Mouse (Mus musculus) gastrocnemius, adult 18-20 months (tissue): ENCODE data around the gene Cdh4. TPM values are rescaled to one million over a fixed set of nuclear protein-coding genes. Genes with fewer than 3 reads are reported as not detected.

Experiments used
- DNase-seq: peaks from one replicate; pipeline ENCODE4 v3.0.0; 2021; ENCODE audit warnings: low spot score
- total RNA-seq, 2 experiments: library from RNA; stranded (reverse); gene quantifications; 2 replicates each; pipeline ENCODE4 v1.2.3; 2021

Gene Cdh4
- total RNA-seq, 2 experiments from 2014 or later: 11.5 to 16.7 TPM

DNA sequence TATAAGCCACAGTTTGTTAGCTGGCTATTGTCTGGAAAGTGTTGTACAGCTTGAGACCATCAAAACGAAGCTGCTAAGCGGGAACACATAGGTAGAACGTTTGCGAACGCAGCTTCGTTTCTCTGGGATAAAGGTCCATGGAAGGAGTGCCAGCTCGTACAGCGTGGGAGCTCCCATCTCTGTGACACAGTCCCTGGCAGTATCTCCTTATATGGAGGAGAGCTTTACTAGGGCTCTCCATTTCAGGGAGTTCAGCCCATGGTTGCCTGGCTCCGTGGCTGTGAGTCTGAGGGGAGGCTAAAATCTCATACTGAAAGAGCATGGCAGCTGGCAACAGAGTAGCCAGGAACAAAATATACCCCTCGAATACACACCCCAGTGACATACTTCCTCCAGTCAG lies 409.9 kb downstream of the Cdh4 start:
- DNase-seq: no peak

DNA sequence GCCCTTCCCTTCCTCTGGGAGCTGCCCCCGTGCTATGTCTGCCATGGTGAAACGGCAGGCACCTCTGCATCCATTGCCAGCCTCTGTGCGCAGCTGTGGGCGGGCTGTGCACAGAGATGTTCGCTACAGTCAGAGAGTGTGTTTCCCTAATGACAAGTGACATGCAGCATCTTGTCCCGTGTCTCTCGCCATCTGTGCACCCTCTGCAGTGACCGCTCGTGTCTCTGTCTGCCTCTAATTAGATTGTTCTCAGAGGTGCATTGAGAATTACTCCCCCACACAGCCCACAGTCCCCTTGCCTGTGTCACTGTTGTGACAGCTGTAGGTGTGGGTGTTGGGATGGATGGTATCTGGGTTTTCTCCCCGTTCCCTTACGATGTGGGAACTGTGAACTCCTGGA lies 410.6 kb downstream of the Cdh4 start:
- DNase-seq: no peak

DNA sequence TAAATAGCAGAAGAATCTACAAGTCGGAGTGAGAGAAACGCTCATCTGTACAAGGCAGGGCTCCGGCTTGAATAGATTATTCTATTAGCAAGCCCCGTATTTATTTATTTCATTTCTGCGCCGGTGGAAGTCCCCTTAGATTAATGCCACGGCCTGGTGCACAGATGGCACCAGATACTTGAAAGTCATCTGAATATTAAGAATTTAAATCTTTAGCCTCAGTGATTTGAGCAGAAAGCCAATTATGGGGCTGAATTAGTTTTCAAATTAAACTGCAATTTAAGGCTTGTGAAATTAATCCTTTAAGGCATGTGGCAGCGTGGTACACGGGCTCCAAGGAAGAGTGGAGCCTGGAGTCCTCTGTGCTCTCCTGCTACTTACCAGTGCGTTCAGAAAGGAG lies 411.7 kb downstream of the Cdh4 start:
- no peak for DNase-seq

DNA sequence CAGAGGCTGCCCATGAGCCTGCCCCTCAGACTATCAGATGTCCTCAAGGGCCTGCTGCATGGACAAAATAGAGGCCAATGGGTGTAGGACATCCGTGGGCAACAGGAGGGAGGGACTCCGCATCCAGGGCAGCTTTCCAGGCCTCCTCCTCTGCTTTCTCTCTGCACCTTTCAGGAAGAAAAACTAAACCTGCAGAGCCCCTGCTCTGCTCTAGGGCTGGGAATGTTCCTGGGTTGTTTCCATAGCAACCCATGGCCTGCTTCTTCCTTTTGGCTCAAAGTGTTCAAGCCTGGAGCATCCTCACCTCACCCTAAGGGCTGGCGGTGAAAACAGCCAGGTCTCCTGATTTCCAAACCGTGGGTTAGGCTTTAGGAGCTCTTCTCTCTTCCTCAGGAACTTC lies 414.9 kb downstream of the Cdh4 start:
- peak; percentile 29 for DNase-seq

DNA sequence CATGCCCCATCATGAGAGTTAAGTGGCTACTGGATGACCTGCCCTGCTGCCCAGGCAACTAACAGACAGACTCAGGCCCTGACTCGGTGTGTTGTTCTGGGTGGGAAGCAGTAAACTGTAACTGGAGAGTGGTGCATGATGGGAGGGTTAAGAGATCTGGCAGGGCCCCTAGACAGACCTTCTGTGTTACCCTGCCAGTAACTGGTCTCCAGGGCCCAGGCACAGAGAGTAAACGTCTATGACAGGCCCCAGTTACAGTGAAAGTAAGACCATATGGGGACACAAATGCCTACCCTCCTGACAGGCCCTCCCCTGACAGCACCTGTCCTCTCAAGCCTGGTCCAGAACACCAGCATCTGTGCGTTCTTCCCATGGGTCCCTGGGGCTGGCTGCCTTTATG lies 420.4 kb downstream of the Cdh4 start:
- no peak for DNase-seq

DNA sequence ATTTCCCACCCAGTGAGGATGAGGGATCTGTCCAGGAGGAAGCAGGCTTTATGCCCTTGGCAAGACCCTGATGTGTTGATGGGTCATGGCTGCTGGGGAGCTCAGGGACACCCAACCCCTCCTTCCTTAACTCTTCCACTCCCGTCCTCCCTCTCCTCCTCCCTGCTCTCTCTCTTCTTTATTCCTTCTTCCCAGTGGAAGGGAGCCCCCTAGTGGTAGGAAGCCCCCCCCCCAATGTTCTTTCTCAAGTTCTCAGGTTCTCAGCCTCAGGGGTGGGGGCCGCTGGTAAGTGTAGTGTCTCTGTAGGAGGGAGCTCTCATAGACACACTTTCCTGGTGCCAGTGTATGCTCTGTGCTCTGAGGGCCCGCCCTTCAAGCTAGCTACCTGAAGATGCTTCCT lies 421.0 kb downstream of the Cdh4 start:
- DNase-seq: no peak

DNA sequence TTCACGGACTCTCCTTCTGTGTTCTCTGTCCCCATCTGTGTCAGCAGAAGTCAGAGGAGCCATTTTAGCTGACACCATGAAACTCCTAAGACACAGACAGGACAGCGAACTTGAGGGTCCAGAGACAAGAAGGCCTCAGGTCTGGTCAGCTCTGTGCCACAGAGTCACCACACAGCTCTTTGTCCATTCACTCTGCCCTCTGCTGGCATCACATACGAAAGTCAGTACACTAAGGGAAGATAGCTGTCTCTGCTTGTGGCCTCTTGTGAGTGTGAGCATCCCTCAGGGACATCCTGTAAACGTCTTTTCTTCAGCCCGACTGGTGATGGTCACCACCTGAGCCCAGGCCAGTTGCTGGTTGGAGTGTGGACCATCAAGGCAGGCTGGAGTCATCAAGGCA lies 422.9 kb downstream of the Cdh4 start:
- no peak for DNase-seq

DNA sequence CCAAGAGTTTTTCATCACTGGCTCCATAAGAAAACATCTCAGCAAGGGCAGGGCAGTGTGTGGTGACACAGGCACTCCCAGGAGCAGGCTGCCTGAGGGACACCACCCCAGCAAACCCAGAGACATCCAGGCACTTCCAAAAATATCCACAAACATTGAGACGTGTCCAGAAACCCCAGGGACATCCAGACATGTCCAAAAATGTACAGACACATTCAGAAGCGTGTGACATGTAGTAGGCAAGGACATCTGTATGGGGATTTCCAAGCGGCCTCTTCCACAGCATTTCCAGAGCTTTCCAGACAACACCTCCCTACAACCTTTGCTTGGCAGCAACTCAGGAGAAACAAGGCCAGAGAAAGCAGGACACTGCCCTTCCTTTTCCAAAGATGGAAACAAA lies 425.4 kb downstream of the Cdh4 start:
- DNase-seq: peak; percentile 34

DNA sequence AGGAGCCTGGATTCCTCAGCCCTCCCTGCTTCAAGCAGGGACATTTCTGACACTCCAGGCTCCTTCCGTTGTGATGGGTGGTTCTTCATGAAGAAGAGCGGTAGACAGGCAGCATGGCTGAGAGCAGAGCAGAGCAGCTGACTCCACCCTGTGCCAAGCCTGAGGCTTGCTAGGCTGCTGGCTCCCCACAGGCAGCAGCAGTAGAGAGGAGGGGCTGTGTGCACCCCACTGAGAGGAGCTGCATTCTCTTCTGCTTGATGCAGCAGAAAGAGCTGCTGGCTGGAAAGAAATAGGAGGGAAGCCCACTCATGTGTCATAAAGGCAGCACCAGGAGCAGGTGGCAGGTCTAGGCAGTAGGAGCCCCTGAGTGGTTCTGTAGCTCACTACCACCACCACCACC lies 427.6 kb downstream of the Cdh4 start:
- DNase-seq: no peak

DNA sequence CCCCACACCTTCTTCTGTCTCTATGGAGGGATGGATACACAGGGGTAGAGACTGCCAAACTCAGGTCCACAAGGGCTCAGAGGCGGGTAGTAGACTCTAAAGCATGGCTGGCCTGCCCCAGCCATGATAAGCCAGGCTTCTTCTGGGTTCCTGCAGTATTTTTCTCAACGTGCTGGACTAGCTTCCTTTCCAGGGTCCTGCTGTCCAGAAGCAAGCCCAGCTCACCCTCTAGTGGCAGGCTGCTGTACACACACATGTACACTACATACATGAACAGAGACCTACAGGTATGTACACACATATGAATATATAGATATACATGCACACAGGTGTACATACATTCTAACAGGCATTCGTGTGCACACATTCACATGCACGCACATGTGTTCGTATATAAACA lies 430.5 kb downstream of the Cdh4 start:
- no peak for DNase-seq

DNA sequence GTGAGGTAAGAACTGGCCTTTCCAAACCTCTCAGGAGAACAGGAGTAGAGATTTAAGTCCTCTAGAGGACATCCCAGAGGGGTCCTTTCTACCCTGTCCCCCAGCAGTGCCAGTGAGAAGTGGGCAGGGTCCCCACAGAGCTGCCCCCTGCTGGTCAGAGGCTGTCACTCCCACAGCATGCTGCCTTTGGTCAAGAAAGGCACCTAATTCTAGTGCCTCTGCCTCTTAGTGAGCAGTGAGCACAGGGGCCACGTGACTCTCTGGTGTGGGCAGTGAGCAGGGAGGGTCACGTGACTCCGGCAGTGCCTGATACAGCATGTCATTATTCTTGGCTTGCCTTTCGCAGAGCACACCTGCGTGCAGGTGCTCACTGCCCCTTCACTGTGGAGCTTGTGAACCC lies 431.1 kb downstream of the Cdh4 start:
- DNase-seq: no peak

DNA sequence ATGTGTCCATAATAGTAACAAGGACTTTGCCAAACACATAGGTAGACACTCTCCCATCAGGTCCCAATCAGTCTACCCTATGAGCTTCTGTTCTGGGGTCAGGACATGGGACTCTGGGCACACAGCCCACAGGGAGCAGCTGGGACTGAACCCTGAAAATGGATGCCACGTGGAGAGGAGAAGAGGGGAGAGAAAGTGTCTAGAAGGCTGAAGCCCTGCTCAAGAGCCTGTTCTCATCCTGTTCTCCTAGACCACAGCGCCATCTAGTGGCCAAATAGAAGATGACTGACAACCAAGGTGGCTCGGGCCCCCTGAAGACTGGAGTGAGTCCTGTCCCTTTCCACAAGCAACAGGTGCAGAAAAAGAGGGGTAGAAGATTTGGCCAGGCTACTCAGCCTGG lies 432.9 kb downstream of the Cdh4 start:
- DNase-seq: peak; percentile 66

DNA sequence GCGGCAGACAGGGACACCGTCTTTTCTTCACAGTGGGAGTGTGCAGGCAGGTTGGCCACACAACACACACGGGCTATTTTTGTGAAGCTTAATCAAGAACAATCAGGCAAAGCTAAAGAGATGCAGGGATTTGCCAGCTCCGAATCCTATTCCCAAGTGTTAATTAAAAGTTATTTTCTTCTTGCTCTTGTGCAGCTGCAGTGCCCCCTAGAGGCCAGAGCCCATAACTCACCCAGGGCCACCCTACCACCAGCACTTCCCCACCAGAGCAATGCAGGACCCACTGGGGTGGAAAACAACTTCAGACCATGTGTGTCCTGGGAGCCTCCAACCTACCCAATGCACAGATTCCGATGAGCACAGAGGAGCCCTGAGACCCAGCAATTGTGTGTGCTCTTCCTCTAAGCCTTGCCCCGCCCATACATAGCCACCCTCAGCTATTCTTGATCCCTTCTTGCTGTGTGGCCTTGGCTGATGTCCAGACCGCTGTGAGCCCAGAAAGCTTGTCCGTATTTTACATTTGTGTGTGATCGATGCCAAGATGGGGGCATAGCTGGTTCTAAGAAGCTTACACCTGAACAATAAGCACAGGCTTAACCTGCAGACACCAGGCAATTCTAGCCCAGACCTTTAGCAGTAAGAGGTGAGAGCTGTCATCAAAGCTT lies 435.5 kb downstream of the Cdh4 start:
- no peak for DNase-seq

DNA sequence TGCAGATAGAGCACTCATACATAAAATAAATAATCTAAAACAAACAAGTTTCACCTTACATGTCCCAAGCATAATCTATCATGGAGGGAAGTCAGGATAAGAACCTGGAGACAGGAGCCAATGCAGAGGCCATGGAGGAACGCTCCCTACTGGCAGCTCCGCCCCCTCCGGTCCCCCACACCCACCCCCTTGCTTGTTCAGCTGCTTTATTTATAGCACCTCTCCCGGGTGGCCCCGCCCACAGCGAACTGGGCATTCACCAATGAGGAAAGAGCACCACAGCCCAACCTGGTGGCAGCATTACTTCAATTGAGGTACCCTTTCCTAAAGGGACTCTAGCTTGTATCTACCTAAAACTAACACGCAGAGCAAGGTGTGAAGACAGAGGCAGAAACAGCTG lies 442.3 kb downstream of the Cdh4 start:
- DNase-seq: no peak

DNA sequence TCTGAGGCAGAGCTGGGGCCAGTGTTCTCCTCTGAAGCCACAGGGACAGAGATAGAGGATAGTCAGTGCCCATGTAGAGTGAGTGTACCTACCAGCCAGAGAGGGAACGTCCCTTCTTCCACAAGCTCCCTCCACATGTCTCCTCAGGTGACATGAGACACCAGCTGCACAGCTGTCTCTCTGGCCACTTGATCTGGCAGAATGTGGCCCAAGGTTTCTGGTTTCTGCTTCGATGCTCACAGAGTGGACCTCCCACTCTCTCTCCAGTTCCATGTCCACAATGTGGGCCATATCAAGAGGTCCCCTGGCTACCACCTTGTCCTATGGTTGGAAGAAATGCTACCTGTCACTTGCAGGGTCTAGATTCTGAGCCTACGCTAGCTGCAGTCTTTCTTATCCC lies 448.8 kb downstream of the Cdh4 start:
- DNase-seq: peak; percentile 41

DNA sequence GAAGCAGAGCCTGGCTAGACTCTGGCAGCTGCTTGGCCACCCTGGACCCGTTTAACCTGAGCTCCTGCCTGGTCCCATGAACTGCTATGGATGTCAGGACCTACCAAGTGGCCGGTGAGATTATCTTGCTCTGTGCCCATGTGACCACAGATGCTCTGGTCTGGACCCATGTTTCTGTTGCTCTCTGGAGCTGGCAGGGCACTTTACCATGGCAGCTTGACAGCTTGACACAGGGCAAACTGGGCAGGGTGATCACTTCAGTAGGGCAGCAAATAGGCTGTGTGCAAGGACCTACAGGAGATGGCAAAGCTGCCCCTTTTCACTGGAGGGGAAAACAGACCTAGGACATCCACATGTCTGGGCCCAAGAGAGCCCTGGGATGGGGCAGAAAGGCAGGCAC lies 454.7 kb downstream of the Cdh4 start:
- DNase-seq: peak; percentile 27

DNA sequence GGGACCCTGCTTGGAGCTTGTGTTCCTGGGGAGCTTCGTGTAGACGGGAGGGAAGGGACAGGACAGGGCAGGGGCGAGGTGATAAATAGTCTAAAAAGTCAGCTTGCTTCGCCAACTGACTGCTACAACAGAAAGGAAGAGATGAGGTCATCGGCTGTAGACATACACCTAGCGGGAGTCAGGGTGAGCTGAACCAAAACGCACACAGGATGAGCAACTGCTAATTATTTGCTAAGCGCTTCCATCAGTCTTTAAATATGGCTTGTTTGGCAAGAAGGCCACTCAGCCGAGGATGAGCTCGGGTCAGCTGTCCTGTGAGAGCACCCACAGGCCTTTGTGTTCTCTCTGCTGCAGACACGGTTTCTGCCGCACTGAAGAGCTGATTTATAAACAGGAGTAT lies 470.7 kb downstream of the Cdh4 start:
- DNase-seq: no peak

DNA sequence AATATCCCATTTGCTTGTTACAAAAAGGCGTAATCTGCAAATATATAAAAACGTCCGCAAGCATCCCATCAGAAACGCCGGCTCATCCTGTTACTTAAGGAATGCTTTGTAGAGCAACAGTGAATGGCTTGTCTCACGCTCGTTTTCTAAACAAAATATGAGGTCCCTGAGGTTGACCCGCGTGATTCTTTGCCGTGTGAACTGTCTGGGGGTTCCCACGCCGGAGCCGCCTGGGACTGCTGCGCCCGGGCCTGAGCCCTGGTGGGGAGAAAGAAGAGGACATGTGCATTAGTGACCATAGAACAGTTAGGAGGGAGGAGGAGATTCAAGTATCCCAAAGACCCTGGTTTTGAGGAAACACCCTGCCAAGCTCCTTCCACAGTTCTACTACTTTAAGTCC lies 471.1 kb downstream of the Cdh4 start:
- DNase-seq: no peak

DNA sequence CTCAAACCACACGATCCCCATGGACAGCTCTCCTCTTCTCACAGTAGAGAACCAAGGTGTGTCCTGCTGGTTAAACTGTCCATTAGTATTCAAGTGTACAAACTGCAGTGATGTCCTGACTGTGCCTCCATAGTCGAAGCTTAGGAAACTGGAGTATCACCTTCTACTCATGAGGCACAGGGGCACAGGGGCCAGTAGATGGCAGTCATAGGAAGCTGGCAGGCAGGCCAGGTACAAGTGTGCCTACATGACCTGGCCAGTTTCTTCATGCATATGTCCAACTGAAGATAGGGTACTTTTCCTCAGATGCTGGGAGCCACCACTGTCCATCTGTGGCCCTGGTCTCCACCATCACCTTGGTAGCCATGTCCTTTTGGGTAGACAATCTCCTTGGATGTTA lies 472.0 kb downstream of the Cdh4 start:
- no peak for DNase-seq

DNA sequence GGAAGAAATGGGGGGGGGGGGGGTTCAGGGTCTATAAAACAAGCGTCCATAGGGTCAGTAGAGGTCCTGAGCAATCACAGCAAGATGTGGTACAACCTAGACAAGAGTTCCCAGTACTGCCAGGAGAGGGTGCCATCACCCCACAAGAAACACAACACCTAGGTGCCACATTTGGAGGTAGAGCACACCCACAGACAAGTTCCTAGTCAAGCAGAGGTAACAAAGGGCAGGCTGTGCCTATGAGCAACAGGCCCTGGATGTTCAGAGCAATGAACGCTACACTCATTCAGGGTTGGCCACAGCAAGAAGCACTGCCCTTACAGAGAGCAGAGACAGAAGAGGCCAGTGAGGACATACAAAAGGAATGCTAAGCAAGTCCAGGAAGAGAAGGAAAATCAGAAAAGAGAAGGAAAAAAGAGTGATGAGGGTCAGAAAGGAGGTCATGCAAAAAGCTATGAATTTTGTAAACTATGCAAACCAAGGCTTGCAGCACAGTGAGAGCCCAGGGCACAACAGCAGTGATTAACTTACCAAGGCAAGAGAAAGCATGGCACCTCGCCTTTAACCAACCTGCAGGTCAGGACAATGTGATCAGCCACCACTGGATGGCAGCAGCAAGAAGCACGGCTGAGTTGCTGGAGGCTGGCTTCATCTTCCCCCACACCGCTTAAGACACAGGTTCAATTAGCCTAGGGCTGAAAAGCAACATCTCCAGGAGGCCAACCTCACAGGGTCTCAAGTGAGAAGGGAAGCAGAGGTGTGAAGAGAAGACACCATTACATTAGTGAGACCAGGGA lies 474.8 kb downstream of the Cdh4 start:
- DNase-seq: peak; percentile 71

DNA sequence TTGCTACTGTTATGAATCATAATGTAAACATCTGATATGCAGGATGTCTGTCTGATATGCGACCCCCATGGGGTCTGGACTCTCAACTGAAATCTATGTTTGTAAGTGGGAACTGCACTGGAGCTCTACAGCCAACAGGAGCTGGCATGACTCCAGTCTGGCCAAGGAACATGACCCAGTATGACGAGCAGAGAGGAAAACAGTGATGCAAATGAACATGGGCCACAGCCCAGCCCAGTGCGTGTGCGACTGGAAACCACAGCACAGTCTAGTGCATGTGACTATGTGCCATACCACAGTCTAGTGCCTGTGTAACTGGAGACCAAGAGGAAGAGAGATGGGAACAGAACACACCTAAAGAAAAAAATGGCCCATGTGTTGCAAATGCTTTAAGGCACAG lies 477.8 kb downstream of the Cdh4 start:
- peak; percentile 20 for DNase-seq

DNA sequence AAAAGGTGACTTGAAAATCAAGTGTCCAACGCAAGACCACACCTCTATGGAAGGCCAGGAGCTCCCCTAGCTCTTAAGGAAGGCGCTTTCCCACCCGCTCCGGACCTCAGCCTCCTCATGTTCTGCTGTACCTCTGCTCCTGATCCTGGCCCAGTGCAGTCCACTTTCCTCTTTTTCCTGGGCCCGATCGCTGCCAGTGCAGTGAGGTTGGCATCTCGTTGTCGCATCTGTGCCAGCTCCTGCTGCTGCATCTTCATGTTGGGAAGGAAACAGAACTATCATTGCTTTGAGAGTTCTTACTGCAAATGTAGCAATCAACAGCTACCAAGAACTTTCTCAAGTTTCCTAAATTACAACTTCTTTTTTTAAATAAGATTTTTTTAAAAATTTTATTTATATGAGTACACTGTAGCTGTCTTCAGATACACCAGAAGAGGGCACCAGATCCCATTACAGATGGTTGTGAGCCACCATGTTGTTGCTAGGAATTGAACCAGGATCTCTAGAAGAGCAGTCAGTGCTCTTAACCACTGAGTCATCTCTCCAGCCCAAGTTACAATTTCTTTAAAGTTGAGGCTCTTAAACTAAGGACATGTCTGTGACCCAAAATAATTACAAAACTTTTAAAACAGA lies 478.9 kb downstream of the Cdh4 start:
- DNase-seq: no peak

DNA sequence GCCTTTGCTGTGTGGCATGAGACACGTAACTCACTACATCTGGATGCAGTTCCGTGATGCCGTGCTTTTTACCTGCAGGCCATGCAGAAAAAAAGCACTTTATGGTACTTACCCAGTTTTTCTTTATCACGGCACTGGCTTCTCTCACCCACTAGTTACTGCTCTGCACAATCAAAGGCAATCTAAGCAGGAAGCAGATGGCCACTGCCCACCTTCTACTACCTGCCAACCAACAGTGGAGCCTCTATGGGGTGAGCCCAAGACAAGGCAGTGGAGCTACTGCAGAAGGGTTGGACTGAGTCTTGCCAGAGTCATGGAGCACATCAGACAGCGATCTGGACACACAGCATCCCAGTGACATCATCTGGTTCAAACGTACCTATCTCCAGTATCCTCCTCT lies 481.8 kb downstream of the Cdh4 start:
- no peak for DNase-seq
